Mouse (Mus musculus): ENCODE data around the gene Eno3.
A peak's percentile ranks its signal among the peaks of the same experiment; 100 is the strongest.

Eno3 gene

DNA sequence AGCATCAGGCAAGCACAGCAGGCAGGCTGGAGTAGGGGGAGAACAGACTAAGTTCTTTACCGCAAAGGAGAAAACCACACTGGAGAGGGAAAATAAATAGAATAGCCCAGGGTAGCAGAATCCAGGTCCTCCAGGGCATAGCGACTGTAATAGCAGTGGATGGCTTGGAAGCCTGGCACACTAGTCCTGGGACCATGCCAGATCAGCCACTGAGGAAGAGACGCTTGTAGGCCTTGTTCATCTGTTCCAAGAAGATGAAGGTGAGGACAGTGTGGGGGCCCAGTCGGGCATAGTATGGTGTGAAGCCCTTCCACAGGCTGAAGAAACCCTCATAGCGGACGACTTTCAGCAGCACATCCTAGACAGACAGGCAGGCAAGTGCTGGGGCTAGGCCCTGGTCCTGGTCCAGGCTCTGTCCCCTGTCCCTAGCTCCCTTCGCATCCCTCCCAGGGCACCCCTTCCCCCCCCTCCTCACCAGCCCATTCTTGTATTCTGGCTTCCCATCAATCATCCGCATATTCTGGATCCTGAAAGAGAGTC lies 12.4 kb upstream of the Eno3 start:
- no peak for DNase-seq (ENCODE audit: low read depth)

DNA sequence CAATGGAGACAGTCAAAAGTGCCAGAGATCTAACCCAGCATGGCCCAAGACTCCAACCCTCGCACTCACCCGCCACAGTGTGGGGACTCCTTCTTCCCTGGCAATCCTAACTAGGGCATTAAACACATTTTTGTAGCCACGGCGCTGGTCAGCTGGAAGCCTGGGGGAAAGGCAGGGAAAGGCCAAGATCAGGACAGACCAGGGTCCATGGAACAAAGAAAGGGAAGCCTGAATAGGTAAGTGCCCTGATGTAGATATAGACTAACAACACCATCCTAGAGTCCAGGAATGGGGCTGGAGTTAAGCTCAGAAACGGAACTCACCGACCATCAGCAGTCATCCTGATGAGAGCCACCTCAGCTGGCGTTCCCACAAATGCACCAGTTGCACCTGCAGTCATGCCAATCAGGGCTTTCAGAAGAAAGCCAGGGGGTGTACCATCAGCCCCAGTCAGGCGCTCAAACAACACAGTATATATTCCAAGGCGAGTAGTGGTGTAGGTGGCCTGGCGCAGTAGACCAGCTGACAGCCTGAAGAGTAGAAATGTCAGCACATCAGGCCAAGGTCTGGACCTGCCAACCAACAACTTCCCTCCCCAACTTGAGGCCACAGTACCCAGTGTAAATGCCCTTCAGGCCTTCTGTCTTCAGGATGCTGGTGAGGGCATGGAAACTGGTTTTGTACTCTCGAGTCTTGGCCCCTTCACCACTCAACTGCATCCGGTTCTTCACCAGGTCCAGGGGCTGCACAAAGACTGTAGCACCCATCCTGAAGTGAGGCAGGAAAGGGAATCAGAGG lies 11.3 kb upstream of the Eno3 start:
- no peak for DNase-seq (ENCODE audit: low read depth)

DNA sequence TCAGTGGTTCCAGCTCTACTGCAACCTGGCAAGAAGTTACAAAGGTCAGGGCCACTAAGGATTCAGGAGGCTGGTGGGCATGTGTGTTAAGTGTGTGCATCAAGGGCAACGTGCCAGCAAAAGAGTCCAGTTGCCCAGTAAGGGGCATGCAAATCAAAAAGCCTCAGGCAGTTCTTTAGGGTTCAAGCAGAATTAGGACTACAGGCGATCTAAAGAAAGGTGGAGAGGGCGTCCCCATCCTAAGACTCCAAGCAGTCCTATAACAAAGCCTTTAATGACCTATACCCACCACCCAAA lies 10.8 kb upstream of the Eno3 start:
- DNase-seq (ENCODE audit: low read depth), result no peak

DNA sequence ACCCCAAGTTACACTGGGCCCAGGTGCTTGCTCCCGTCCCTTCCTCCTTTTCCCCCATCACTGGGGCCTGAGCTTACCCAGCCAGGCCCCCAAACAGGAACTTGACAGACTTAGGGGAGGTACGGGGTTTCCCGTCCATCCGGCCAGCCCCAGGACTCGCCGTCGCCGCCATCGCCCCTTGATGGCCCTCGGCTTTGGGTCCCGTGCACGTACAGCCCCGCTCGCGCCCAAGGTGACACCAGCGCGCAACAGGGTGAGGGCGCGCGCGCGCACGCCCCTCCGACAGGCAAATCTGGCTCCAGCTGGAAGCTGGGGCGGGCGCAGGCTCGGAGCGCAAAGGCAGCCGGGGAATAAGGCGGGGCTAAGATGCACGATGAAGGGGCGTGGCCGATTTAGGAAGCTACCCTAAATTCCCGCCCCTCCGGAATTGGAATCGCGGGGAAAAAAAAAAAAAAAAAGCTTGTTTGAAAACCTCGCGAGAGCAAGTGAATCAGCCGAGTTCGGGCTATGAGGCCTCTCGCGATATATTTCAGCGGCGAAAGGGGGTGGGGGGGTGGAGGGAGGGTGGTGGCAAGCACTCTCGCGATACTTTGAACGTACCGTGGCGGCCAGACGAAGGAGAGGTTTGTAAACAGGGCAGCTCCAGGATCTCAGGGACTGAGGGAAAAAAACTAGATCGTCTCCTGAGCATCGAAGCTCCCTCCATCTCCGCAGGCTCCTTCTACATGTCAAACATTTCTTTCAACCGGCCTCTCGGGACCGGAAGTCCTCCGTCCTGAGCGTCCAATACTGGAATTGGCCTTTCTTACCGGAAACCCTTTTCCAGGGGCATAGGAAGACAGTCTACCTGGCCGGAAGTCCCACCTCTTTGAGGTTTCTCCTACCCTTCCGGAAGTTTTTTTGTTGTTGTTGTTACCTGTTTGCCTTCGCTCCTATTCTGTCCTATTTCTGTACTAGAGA lies 10.0 kb upstream of the Eno3 start, which contains the start of the genes Rnf167 and Slc25a11:
Rnf167 (plus strand) TSS at position 545 of the 960 bp plus-strand sequence.
Slc25a11 (minus strand) TSS at position 789 of the 960 bp plus-strand sequence.
- DNase-seq (ENCODE audit: low read depth), result peak; percentile 100

DNA sequence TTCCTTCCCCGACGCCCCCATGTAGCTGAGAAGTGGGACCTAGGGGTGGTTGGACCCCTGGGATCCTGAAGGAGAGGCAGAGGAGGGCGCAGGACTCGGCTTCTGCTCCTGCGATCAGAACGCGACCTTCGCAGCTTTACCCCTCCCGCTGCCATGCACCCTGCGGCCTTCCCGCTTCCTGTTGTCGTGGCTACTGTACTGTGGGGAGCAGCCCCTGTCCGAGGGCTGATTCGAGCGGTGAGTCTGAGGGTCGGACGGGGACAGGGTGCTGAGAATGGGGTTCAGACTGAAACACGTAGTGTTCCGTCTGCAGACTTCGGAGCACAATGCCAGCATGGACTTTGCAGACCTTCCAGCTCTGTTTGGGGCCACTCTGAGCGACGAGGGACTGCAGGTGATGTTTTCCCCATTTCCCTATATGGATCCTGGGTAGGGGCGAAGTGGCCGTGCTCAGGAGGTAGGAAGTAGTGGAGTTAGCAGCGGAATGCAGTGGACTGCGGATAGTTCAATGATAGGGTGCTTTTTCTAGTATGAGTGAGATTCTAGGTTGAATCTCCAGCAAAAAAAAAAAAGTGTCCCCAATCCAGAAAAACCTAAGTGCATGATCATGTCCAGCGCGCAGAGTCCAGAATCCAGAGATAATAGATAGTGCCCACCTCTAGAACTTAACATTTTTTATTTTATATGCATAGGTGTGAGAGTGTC lies 9.1 kb upstream of the Eno3 start:
- peak; percentile 57 for DNase-seq (ENCODE audit: low read depth)

DNA sequence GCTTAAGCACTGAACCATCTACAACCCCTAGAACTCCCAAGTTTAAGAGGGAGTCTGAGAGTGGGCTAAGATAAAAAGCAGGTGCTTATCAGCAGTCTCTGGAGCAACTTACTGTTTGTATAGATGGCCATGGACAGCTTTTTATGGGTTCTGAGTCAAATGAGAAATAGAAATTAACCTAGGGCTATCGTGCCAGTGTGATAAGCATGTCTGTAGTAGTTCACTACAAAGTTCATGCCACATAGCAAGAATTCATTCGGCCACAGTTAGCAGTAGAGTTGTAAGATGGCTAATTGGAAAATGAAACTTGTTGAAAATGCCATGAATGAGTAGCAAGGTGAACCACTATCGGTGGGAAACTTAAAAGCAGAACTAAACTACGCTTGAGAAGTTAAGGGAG lies 8.5 kb upstream of the Eno3 start:
- DNase-seq (ENCODE audit: low read depth), result peak; percentile 51

DNA sequence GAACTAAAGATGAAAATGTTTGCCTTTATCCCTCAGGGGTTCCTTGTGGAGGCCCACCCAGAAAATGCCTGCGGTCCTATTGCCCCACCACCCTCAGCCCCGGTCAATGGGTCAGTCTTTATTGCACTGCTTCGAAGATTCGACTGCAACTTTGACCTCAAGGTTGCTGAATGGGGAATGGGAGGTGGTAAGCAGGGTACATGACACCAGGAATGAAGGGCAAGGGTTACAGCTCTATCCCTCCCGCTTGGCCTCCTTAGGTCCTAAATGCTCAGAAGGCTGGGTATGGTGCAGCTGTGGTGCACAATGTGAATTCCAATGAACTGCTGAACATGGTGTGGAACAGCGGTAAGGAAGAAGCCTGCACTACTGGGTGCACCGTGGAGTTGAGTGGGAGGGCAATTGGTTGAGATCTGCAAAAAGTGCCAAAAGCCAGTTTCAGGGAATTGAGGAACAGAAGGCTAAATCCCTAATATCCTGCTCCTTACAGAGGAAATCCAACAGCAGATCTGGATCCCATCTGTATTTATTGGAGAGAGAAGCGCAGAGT lies 7.7 kb upstream of the Eno3 start:
- peak; percentile 28 for DNase-seq (ENCODE audit: low read depth)

DNA sequence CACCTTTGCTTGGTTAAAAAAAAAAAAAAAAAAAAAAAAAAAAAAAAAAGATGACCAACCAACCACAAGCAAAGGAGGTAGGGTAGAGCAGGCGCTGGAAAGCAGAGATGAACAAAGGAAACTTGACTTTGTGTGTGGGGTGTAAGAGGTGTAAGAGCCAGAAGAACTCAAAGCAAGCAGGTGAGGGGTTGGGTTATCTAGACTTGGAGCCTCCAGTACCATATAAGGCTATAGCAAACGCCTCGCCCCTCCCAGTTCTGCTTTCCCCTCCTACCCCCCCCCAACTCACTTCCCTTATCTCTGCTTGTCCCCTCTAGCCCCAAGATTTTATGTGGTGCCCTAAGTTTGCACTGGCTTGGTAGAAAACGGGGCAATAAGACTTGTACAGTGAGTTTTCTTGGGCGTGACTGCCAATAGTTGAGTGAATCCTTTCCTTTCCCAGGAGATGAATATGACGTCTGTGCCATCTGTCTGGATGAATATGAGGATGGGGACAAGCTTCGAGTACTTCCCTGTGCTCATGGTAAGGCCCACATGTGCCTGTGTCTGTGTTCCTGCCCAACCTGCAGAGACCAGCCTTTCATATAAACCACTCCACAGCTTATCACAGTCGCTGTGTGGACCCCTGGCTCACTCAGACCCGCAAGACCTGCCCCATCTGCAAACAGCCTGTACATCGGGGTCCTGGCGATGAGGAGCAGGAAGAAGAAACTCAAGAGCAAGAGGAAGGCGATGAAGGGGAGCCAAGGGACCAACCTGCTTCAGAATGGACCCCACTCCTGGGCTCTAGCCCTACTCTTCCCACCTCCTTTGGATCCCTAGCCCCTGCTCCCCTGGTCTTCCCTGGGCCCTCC lies 6.5 kb upstream of the Eno3 start:
- peak; percentile 88 for DNase-seq (ENCODE audit: low read depth)

DNA sequence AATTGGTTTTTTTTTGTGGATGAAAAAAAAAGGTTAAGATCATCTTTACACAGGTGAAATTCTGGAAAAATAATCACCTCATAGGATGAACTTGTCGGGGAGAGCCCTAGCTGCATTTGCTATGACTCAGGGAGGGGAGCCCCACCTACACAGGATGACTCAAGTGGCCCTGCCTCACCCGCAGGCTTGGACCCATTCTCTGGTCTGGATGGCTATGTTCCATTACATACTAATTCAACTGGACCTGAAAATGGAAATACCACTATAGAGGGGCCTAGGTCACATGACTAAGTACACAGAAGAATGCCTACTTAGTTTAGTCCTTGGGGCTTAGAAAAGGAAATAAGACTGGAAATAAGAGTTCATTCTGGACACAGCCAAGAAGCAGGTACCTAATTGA lies 5.6 kb upstream of the Eno3 start:
- peak; percentile 87 for DNase-seq (ENCODE audit: low read depth)

DNA sequence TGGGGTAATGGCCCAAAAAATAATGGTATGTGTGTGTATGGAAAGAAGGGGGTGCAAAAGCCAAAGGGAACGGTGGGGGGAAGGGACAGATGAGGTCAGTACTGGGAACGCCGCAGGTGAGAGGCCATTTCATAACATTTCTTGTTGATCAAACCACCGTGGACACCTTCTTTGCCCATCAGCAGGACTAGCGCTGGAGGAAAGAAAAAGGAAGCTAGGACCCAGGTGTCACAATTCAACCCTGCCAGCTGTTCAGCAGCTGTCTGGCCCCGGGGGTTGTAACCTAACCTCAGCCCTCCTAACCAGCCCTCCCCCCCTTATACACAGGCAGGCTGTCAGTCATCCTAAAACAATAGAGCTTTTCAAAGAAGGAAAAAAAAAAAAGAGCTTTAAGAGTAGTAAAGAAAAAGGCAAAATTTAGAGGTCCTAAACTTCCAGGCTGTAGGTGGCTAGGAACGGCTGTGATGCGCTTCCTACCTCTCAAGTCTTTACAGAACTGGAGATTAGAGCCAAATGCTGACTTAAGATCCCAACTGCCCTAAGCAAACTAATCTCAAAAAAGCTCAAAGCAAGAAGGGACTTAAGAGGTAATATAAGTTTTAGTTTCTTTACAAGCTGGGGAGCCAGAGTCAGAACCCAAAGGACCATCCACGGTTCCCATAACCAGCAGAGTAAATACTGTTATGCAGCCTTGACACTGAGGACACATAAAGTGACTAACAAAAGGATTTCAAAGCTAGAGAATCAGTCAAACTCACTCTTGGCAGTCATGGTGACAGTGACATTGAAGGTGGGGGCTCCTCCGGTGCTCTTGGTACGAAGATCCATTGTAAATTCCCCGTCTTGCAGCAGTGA lies 4.7 kb upstream of the Eno3 start:
- DNase-seq (ENCODE audit: low read depth), result peak; percentile 68

DNA sequence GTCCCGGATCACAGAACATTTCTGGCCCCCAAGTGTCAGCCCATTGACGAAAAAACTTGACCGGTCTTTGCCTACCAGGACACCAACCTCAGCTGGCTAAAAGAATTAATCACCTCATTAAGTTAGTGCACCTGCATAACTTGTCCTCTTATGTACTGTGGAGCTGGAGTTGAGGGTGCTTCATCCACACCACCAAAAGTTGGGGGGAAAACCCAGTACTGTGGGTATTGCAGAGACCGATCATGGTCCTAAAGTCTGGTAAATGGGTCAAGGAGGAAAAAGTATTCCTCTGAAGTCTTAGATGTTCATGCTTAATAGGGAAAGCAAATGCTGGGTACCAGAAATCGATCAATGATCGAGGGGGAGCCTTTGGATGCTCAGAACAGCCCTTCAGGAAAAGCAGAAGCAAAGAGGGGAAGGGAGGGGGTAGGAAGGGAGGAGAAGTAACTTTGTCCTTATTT lies 4.1 kb upstream of the Eno3 start:
- no peak for DNase-seq (ENCODE audit: low read depth)

DNA sequence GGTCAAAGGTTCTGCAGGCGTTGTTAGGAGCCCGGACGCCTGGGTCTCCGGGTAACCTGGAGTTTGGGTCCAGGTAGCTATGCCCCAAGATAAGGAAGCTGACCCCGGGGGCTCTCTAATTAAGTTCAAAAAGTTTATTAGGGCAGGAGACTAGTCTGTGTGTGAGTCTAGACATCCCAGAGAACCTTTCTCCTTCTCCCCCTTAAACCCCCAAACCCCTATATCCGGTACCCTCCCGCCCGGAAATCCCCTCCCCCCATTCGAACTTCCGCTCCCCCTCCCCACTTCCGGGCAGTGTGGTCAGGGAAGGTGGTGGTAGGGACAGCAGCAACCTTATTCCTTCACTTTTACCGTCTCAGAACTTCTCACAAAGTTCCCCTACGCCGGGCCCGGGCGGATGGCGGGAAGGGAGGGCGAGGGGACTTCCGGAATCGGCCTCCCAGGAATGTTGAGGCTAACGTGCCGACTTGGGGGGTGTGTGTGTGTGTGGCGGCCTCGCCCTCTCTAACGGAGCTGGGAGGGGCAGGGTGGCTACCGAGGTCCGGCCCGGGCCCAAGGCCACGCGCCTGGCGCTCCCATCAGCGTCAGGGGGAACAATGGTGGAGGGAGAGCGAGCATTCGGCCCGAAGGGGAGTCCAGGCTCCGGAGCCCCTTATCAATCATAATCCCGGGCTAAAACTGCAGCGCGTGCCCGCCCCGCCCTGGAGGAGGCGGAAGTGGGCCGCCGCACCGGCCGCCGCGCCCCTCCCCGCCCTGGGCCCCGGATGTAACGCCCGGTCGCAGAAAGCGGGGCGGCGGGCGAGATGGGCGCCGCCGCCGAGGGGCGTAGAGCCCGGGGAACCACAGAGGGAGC lies 3.4 kb upstream of the Eno3 start:
- DNase-seq (ENCODE audit: low read depth), result peak; percentile 88

DNA sequence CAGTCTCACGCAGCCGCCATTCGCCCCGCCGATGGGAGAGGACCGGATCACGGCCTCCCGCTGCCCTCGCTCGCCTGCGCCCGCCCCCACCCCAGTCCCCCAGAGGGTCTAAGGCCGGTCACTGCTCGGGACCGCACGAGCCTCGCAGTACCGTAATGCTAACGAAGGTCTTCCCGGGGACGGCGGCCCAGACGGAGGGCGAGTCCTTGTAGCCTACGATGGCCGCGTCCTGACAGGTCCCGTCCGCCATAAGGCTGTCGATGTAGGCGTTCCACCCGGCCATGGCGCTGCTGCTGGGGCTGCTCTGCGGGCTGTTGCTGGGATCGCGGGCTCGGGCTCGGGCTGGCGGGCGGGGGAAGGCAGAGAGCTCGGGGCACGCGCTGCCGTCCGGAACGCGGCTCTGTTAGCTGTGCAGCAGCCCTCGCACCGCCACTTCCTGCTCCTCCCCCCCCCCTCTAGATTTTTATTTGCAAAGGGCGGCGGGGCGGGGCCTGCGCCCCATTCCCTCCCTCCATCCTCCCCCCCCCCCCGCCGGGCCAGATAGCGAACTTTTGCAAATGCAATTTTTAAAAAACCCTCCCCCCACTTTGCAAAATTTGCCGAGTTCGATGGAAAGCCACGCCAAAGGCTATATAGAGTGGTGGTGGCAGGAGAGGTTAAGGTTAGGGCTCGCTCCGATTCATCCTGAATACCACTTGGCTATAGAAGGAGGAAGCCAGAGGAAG lies 2.6 kb upstream of the Eno3 start, which contains the start of gene Pfn1:
Pfn1 (minus strand) TSS at position 447 of the 725 bp plus-strand sequence.
- DNase-seq (ENCODE audit: low read depth), result peak; percentile 94

DNA sequence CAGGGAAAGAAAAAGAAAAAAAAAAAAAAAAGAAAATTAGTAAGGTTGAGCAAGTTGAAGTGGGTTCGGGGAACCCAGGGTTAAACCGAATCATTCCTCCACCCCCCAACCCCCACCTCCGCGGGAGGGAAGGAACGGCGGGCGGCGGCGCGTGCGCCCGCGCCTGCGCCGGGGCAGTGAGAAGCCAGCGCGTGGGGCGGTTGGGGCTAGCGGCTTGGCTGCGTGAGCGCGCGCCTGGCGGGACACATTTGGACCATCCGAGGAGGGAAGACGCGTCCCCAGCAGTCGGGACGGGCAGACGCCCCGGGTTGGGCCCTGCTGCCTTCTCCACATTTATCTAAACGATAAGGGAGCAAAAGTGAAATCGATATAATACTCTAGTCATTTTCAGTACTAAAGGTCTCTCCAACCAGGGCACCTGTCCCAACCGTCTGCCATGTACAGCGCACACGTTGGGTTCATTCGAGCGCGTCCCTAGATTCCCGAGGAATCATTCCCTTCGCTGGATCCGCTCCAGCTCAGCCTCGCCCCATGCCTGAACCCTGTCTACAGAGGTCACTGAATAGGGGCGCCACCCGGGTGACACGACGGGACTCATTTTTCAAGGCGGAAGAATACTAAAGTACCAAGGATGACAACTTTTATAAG lies 2.0 kb upstream of the Eno3 start:
- peak; percentile 88 for DNase-seq (ENCODE audit: low read depth)

DNA sequence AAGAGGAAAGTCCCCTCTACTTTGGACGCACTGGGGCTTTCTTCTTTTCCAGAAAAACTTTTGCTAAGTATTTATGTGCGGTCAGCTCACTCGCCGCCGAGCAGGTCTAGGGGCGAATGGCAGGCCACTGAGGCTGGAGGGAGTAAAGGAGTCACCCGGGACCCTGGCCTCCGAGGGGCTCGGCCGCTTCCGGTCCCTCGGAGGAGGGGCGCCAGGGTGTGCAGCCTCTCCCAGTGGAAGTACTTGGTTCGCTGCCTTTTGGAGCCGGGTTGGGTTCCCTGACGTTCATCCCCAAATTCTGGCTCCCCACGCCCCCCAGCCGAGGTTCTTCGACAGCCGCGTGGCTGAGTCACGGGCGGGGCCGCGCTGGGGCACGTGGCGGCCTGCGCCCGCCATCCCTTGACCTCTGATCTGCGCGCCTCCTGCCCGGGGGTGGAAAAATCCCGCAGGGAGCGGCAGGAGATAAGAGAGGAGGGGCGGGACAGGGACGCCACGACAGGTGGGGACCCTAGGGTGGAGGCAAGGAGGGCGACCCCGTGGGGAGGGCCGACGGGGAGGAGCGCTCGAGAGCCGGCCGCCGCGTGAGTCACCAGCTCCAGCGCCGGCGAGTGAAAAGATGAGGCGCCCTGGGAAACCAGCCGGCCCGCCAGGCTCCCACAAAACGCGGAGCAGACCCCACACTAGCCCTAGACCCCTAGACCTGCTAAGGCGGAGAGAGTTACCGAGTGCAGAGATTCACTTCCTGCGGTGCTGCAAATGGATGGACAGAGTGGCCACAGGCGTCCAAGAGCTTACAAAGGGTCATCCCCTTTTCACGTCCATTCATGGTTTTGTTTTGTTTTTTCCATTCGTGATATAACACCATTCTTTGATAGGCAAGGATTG lies 1.2 kb upstream of the Eno3 start:
- peak; percentile 81 for DNase-seq (ENCODE audit: low read depth)

DNA sequence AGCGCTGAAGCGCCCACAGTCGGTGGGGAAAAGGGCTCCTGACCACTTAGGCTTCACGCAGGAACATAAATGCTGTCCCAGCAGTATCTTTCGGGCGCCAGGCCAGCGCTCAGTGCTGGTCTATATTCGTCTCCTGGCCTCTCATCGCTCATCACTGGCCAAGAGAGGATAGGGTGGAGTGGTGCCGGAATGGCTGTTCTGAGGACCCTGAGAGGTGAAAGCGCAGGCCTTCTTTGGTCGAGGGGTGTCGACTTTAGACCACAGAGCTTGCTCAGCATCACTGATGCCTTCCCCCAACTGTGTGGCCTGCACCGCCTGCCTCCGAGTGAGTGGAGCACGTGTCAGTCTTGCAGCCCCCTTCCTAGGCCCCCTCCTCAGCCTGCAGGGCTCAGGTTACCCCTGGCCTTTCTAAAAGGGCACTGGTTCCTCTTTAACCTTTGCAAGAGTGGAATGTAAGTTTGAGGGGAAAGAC lies 510 bp upstream of the Eno3 start:
- peak; percentile 65 for DNase-seq (ENCODE audit: low read depth)

All from 416B (cell line).